Mouse (Mus musculus) limb, embryonic 15.5 days (tissue): ENCODE measurements around the gene 4931429L15Rik. TPM values are rescaled to one million over a fixed set of nuclear protein-coding genes. Genes with fewer than 3 reads are reported as not detected.

ENCODE experiments used
- ATAC-seq: fragments of 200-750 bp; cut with Nextera tagmentation; 2 replicates; pipeline ENCODE4 v1.8.0; 2017; ENCODE audit warnings: low read depth, moderate TSS enrichment; ENCODE audit not compliant: insufficient number of reproducible peaks, low FRiP score, low TSS enrichment
- H3K27ac ChIP-seq: fragments of 300-500 bp; sonication (generic); 2 replicates; pipeline ENCODE4 v1.5.1; 2015; ENCODE audit warnings: moderate library complexity, mild to moderate bottlenecking, inconsistent platforms
- H3K27me3 ChIP-seq: fragments of 300-500 bp; sonication (generic); 2 replicates; pipeline ENCODE4 v1.6.1; 2015; ENCODE audit warnings: inconsistent platforms
- H3K36me3 ChIP-seq: fragments of 300-500 bp; sonication (generic); 2 replicates; pipeline ENCODE4 v1.6.1; 2015; ENCODE audit warnings: inconsistent platforms
- H3K4me1 ChIP-seq: fragments of 300-500 bp; sonication (generic); 2 replicates; pipeline ENCODE4 v1.6.1; 2015; ENCODE audit warnings: inconsistent platforms
- H3K4me2 ChIP-seq: fragments of 300-500 bp; sonication (generic); 2 replicates; pipeline ENCODE4 v1.6.1; 2015; ENCODE audit warnings: mild to moderate bottlenecking, inconsistent platforms
- H3K4me3 ChIP-seq: fragments of 300-500 bp; sonication (generic); 2 replicates; pipeline ENCODE4 v1.5.1; 2015; ENCODE audit warnings: mild to moderate bottlenecking, inconsistent platforms
- H3K9ac ChIP-seq: fragments of 300-500 bp; sonication (generic); 2 replicates; pipeline ENCODE4 v1.6.1; 2015; ENCODE audit warnings: inconsistent platforms
- H3K9me3 ChIP-seq: fragments of 300-500 bp; sonication (generic); 2 replicates; pipeline ENCODE4 v1.6.1; 2016; ENCODE audit warnings: inconsistent platforms
- WGBS: fragments of 180-500 bp; shearing (Covaris S2); methylation state at CpG from one replicate; pipeline ENCODE4 v1.1.7; 2015; 5-methylcytosine and 5-hydroxymethylcytosine counted together
- polyA plus RNA-seq: library from polyadenylated mRNA; unstranded; fragments of >200 nt; fragmentation: Nextera tagmentation; extraction: Ambion mirVana; gene quantifications from 2 replicates; pipeline ENCODE4 v1.2.1, GENCODE M21; 2015

4931429L15Rik gene
- polyA plus RNA-seq, 1 experiment from 2014 or later = not detected

DNA sequence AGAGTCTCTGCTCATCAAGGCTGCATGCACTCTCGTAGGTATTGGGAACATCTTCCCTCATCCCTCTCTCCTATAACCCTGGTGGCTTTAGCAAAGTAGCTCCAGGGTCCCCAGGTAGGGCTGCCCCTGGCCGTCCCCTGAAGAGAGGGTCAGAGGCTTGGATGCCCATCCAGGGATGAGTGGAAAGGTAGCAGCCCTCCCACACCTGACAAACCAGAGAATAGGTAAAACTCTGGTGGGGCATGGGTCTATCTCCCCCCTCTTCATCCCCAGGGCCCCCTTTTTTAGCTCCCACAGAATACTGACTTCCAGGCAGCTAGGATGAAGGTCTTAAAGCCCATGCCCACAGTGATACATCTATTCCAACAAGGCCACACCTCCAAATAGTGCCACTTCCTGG, 675 bp upstream of the 4931429L15Rik start:
- no peak overlapping the region for H3K4me3 ChIP-seq
- H3K4me1 ChIP-seq = 0 out of 2 replicates have a peak, but pooled peaks cover 3% of the 10 kb centered on the region
- no peaks in the 10 kb centered on the region for H3K27me3 ChIP-seq
- WGBS = 88% methylated on average over 2 of the region's 2 CpGs
- no peaks in the 10 kb centered on the region for H3K36me3 ChIP-seq
- no peak overlapping the region for H3K4me2 ChIP-seq
- no peak overlapping the region for H3K27ac ChIP-seq
- no peak for ATAC-seq
- no peak overlapping the region for H3K9ac ChIP-seq
- no peaks in the 10 kb centered on the region for H3K9me3 ChIP-seq

DNA sequence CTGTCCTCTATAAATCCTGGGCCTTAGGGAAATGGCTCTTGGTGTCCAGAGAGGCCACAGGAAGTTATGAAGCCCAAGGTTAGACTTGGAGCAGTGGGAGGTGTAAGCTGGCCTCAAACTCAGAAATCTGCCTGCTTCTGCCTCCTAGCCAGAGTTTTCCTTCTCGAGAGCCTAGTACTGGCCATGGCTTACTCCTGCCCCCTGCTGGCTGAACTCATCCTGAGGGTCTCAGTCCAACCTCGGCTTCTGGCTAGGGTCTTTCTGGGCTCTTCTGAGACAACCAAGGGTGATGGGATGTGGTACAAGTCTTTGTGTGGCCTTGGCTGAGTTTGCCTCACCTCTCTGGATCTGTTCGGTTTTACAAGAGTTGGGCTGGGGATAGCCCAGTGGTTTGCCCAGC, 1.8 kb downstream of the 4931429L15Rik start:
- Histone ChIP-seq H3K4me3 (no peak overlapping the region), H3K27me3 (no peaks in the 10 kb centered on the region), H3K9me3 (no peaks in the 10 kb centered on the region), H3K9ac (no peak overlapping the region), H3K4me2 (no peak overlapping the region), H3K36me3 (no peaks in the 10 kb centered on the region), H3K4me1 (0 out of 2 replicates have a peak, but pooled peaks cover 3% of the 10 kb centered on the region), H3K27ac (no peak overlapping the region)
- WGBS = 89% methylated on average over 3 of the region's 3 CpGs
- no peak for ATAC-seq

DNA sequence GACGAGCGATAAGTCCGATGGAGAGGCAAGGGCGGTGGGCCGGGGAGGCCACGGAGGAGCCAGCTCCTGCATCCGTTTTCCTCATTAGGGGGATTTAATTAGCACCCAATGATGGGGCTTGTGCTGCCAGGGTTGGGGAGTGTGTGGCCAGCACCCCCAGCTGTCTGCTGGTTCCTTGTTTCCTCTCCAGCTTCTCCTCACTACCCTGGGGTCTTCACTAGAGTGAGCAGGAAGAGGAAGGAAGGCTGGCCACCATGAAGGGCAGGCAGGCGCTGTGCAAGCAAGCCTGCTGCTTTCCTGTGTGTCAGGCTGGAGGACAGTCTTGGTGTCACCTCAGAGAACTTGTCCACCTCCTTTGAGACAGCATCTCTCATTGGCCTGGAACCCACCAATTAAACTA, 2.9 kb downstream of the 4931429L15Rik start:
- Histone ChIP-seq H3K27me3 (no peaks in the 10 kb centered on the region), H3K27ac (no peak overlapping the region), H3K9ac (no peak overlapping the region), H3K4me2 (no peak overlapping the region), H3K36me3 (no peaks in the 10 kb centered on the region), H3K9me3 (no peaks in the 10 kb centered on the region), H3K4me1 (0 out of 2 replicates have a peak, but pooled peaks cover 3% of the 10 kb centered on the region), H3K4me3 (no peak overlapping the region)
- WGBS = 54% methylated on average over 8 of the region's 8 CpGs
- ATAC-seq = no peak

DNA sequence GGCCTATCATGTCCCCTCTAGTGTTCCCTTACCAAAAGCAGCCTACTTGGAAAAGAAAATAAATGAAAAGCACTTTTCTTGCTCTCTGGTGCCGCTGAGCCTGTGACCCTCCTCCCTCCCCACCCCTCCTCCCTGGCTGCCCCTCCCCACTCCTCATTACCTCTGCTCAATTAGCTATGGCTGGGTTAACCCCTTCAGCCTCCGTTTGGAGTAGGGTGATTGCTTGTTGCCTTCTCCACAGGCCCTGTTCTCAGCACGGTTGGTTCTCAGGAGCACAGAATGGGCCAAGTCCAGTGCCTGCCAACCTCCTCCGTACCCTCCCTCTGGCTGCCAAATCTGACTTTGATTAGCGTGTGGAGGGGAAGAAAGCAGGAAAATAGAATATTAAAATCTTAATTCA, 3.4 kb downstream of the 4931429L15Rik start:
- WGBS = 20% methylated on average over 5 of the region's 5 CpGs
- H3K27ac ChIP-seq = no peak overlapping the region
- no peaks in the 10 kb centered on the region for H3K9me3 ChIP-seq
- H3K36me3 ChIP-seq = no peaks in the 10 kb centered on the region
- ATAC-seq = no peak
- no peak overlapping the region for H3K4me2 ChIP-seq
- 0 out of 2 replicates have a peak, but pooled peaks cover 3% of the 10 kb centered on the region for H3K4me1 ChIP-seq
- H3K4me3 ChIP-seq = no peak overlapping the region
- no peaks in the 10 kb centered on the region for H3K27me3 ChIP-seq
- H3K9ac ChIP-seq = no peak overlapping the region

DNA sequence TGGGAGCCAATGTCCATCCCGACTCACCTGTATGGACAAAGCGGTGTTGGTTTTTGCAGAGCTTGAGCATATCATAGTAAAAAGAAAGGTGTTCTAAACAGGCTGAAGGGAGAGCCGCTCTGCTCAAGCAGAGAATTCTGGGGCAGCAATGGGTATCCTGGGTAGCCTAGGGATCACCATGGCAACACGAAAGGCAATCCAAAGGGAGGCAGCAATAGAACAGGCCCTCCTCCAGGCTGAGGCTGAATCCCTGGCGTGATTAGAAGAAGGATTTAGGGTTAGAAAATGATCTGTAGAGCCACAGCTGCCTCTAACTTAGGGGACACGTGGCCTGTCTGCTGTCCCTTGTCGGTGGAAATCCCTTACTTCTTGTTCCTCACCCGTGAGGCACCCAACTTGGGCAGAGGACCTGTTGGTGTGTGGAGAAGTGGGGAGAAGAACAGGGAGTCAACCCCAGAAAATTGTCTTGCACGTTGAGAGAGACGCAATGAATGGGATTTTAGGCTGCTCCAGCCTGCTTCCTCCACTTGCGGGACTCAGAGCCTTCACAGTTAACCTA, 3.9 kb downstream of the 4931429L15Rik start:
- H3K4me1 ChIP-seq = 0 out of 2 replicates have a peak, but pooled peaks cover 3% of the 10 kb centered on the region
- no peaks in the 10 kb centered on the region for H3K27me3 ChIP-seq
- H3K9ac ChIP-seq = no peak overlapping the region
- H3K36me3 ChIP-seq = no peaks in the 10 kb centered on the region
- no peak overlapping the region for H3K4me3 ChIP-seq
- no peak overlapping the region for H3K4me2 ChIP-seq
- 52% methylated on average over 11 of the region's 11 CpGs for WGBS
- no peaks in the 10 kb centered on the region for H3K9me3 ChIP-seq
- no peak for ATAC-seq
- no peak overlapping the region for H3K27ac ChIP-seq

DNA sequence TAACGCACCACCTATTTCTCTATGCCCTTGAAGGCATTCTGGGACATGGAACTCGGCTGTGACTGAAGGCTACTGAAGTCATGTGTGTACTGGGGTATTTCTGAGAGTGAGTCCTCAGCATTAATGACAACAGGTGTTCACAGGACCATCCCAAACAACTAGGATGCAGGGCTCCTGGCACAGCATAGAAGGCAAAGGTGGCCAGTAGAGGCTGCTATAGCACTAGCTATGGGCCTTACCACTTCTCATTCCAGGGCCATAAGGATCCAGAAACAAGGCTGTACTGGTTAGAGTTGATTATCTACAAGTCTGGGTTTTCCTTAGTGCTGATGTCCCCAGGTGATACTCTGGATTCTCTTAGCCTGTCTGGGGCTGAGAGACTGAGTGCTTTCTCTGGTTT, 4.9 kb downstream of the 4931429L15Rik start:
- Histone ChIP-seq H3K9ac (no peak overlapping the region), H3K27me3 (no peaks in the 10 kb centered on the region), H3K27ac (no peak overlapping the region), H3K9me3 (no peaks in the 10 kb centered on the region), H3K4me1 (0 out of 2 replicates have a peak, but pooled peaks cover 3% of the 10 kb centered on the region), H3K4me2 (no peak overlapping the region), H3K36me3 (no peaks in the 10 kb centered on the region), H3K4me3 (no peak overlapping the region)
- WGBS = 44% methylated on average over 2 of the region's 2 CpGs
- ATAC-seq = no peak

DNA sequence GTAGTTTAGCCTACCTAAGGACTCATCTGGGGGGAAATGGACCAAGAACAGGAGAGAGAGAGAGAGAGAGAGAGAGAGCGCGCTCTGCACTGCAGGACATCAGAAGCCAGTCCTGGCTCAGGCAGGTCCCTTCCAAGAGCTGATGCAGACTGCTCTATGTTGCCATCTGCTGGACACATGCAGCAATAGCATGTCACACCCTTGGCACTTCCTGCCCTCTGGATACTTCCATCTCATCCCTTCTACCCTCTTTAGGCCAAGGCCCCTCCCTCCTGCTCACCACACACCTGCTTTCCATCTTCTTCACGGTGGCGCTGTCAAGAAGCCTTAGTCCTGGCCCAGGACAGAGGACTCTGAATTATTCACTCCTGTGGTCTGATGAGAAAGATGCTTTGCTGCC, 5.3 kb downstream of the 4931429L15Rik start:
- Histone ChIP-seq H3K9me3 (no peaks in the 10 kb centered on the region), H3K9ac (no peak overlapping the region), H3K4me3 (no peak overlapping the region), H3K36me3 (no peaks in the 10 kb centered on the region), H3K27ac (no peak overlapping the region), H3K4me2 (no peak overlapping the region), H3K27me3 (no peaks in the 10 kb centered on the region), H3K4me1 (0 out of 2 replicates have a peak, but pooled peaks cover 3% of the 10 kb centered on the region)
- WGBS = 5% methylated on average over 4 of the region's 4 CpGs
- no peak; the same call in 1 of the 2 replicates for ATAC-seq

DNA sequence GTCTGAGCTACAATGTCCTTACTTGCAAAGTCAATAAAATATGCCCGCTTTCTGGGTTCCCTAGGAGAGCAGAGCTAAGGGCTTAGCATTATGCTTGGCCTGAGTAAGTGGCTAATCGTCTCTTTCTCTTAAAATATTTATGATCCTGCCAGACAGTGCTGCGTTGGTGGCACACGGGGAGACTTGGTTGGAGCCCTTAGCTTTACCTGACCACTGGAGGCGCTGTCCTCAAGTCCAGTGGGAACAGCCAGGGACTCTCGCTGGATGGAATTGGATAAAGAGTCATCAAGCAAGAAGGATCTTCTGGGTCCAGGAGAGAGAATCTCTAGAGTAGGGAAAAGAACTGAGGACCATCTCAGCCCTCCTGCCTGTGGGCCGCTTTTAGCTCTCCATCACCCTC, 10.7 kb downstream of the 4931429L15Rik start:
- H3K9ac ChIP-seq = no peak overlapping the region
- WGBS = 9% methylated on average over 7 of the region's 7 CpGs
- no peak for ATAC-seq

DNA sequence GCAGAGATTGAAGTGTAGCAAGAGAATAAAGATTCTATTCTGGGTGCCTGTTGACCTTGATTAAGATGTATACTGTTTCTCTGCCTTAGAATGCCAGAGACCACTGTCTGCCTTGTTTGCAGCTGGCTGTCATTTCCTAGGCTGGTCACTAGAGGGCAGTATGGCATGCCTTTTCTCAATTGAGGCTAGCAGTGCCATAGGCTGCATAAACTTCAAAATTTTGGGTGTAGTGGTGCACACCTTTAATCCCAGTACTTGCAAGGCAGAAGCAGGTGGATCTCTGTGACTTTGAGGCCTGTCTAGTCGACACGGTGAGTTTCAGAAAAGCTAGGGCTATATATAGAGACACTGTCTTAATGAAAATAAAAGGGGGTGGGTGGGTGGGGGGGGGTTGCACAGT, 17.6 kb downstream of the 4931429L15Rik start:
- peaks cover 29% of the 10 kb centered on the region for H3K36me3 ChIP-seq
- no peak overlapping the region for H3K9ac ChIP-seq
- 6% methylated on average over 2 of the region's 2 CpGs for WGBS
- no peak overlapping the region for H3K4me2 ChIP-seq
- no peaks in the 10 kb centered on the region for H3K9me3 ChIP-seq
- 0 out of 2 replicates have a peak, but pooled peaks cover 2% of the 10 kb centered on the region for H3K27me3 ChIP-seq
- no peak for ATAC-seq
- H3K27ac ChIP-seq = no peak overlapping the region
- H3K4me1 ChIP-seq = no peaks in the 10 kb centered on the region
- H3K4me3 ChIP-seq = no peak overlapping the region

More for the DNA sequence above, 10.7 kb downstream of the 4931429L15Rik start:
- Histone ChIP-seq H3K9me3 (no peaks in the 10 kb centered on the region), H3K27ac (no peak overlapping the region), H3K4me1 (peaks cover 3% of the 10 kb centered on the region; the same call in 1 of the 2 replicates), H3K4me2 (no peak overlapping the region), H3K36me3 (no peaks in the 10 kb centered on the region), H3K27me3 (0 out of 2 replicates have a peak, but pooled peaks cover 3% of the 10 kb centered on the region), H3K4me3 (no peak overlapping the region)

DNA sequence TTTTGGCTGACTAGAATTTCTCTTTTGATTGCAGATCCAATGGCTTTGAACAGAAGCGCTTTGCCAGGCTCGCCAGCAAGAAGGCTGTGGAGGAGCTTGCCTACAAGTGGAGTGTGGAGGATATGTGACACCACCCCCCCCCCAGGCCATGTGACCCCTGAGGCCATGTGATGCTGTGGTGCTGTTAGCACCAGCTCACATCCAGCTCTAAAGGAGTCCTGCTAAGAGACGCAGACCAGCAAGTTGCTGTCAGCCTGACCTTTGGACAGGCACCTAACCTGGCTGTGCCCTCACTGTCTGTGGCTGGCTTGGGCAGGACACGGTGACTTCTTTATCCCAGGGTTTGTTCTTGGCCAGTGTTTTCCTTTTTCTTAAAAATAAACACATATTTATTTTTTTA, 21.4 kb downstream of the 4931429L15Rik start:
- Histone ChIP-seq H3K27me3 (no peaks in the 10 kb centered on the region), H3K4me3 (no peak overlapping the region), H3K27ac (no peak overlapping the region), H3K9ac (no peak overlapping the region), H3K4me1 (no peaks in the 10 kb centered on the region), H3K9me3 (no peaks in the 10 kb centered on the region), H3K36me3 (peaks cover 58% of the 10 kb centered on the region), H3K4me2 (no peak overlapping the region)
- no peak for ATAC-seq
- WGBS = 86% methylated on average over 4 of the region's 4 CpGs

DNA sequence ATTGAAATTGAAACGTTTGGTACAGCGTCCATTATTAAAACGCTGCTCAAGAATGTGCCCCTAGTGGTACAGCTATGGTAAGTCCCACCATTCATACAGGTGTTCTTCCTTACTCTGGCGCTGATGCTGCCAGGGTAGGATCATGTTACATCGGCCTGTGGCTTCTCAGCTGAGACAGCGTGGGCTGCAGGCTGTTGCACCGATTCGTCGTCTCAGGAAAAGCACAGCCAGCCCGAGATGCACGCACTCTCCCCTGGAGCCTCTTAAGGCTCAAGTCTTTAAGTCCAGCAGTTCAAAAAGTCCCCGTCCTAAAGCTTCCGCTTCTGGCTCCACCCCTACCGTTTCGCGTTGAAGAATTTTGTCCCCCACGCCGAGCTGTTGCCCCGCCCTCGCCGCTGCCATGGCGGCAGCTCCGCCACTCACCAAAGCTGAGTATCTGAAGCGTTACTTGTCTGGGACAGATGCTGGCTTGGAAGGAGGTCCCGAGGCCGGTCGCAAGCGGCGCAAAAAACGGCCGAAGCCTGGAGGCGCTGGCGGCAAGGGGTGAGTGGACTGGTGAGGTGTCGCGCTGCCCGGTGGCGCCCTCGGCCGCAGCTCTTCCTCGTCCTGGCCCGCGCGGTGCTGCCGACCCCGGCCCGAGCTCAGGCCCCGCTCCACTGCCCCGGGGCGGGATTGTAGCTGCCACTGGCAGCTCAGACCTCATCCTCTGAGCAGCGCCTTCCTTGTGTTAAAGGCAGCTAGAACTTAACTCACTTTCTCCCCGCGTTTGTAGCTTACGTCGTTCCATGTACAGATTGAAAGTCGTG, 37.0 kb downstream of the 4931429L15Rik start, which contains the start of gene Bud13:
Gene Bud13, plus strand, starts transcription at position 378 of the 806 bp plus-strand sequence.
- Histone ChIP-seq H3K9ac (peak within 1 kb of the TSS; percentile 71), H3K27me3 (no peaks in the 10 kb centered on the region), H3K9me3 (no peaks in the 10 kb centered on the region), H3K4me3 (peak within 1 kb of the TSS; percentile 75), H3K4me2 (peak within 1 kb of the TSS; percentile 61), H3K36me3 (peaks cover 52% of the 10 kb centered on the region), H3K4me1 (peaks cover 8% of the 10 kb centered on the region), H3K27ac (peak within 1 kb of the TSS; percentile 89)
- WGBS = under 1% methylated on average over 55 of the region's 55 CpGs
- ATAC-seq = peak; percentile 88

DNA sequence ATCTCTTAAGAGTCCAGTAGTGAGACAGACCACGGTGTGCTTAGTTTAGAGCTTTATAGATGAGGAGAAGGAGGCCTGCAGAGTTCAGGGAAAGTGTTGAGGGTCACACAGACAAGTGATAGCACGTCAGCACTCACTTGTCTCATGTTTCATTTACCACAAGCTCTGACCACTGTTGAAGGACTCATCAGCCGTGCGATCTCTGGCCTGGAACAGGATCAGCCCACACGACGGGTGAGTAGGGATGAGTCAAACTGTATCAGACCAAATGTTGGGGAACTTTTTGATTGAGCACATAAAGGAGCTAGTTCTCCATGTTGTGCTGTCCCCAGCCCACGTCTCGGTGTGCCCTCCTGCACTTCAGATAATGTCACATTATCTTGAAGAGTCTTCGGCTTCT, 45.3 kb downstream of the 4931429L15Rik start:
- H3K27me3 ChIP-seq = peaks cover 13% of the 10 kb centered on the region
- peaks cover 47% of the 10 kb centered on the region for H3K36me3 ChIP-seq
- H3K27ac ChIP-seq = no peak overlapping the region
- no peak for ATAC-seq
- H3K4me1 ChIP-seq = peaks cover 21% of the 10 kb centered on the region
- 0 out of 2 replicates have a peak overlapping the region, but pooled peaks have one; percentile 74 for H3K4me2 ChIP-seq
- H3K9me3 ChIP-seq = no peaks in the 10 kb centered on the region
- 87% methylated on average over 9 of the region's 9 CpGs for WGBS
- no peak overlapping the region for H3K4me3 ChIP-seq
- H3K9ac ChIP-seq = no peak overlapping the region
